Mouse (Mus musculus): Measurements from ENCODE around the gene Omd.

Omd gene
- long read RNA-seq, experiment 1, transcript Omd-201 (3 exons, 1,556 nt), result major isoform, 5 of 5 reads
- long read RNA-seq, experiment 1, partial matches to known transcripts, result 0 of 5 reads
- long read RNA-seq, experiment 1, other reads (novel, unspliced or antisense), result 0 of 5 reads
- long read RNA-seq, experiment 2, partial matches to known transcripts, result 1 of 3 reads
- long read RNA-seq, experiment 2, other reads (novel, unspliced or antisense), result 0 of 3 reads

DNA sequence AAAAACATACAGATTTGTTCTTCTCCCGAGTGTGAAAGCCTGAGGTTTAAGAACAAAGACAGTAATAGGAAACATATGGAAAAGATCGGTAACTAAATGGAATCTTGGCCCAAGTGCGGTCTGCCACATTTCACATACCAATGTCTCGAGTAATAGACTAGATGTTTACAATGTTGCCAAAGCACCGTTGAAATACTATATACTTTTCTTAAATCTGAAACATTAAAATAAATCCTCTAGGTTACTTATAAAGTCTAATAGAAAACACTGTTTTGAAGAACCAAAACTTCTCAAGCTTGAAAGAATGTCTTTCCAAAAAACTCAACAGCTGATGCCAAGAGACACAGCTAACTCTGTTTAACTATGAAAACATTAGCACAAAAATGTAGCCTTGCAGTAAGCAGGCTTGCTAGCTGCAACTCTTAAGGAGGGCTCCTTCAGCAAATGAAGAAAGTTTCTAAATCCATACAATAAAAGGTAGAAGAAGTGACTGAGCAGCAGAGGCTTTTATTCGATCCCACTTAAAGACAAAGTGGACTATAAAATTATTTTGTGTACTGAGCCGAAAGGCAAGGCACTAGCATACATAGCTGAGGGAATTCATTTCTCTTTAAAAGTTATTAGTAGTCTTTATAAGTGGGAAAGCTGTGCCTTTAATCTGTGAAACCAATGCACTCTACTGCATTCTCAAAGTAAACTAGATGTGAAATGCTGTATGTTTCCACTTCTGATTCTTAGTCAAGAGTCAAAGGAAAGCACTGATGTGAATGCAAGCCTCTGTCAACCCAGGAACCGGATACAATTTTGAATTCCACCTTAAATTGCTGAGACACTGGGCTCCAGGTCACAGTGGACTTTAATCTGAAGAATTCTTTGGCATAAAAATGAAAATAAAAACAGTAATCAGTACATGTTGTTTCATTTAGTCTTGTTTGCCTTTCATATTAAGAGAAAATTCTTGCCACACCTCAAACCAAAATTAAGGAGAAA is at the start of gene Omd:
Omd (plus strand) TSS at position 922 of the 990 bp plus-strand sequence.
- intact Hi-C loops (cut with DNase I), result no loop called here

DNA sequence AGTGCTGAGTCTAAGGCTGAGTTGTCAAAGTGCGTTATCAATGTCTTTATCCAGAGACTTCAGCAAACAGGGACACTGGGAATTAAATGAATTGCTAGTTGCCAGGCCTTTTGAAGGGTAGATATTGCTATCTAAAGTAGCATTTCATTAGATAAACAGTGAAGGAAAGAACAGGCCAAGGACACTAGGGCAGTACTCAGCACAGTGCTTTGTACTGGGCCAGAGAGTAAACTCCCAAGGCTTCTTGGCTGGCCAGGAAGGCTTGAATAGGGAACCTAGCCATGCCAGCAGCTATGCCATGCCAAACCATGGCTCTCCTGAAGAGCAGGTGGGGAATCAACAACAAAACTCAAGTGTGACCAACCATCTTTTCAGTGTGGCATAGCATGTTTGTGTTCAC is 45.3 kb upstream of the Omd start:
- intact Hi-C loops (cut with DNase I), result no loop called here

DNA sequence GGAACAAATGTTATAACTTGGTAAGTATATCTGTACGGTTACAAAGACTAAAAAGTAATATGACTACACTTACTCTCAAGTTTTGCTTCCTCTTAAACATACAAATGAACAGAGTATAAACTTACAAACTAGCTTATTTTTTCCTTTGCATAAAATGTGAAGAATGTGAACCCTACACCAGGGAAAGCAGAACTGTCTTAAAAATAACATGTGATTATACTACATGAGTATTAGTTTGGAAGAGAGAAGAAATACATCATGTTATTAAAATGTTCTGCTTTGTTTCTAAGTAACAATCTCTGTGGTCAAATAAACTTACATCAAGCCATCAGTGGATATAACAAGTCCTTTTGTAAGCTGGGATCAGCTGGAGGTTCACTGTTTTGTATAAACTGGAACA is 43.6 kb upstream of the Omd start:
- intact Hi-C loops (cut with DNase I), result no loop called here

- intact Hi-C loops (cut with DNase I), result no loop called here
Measured at GRCm38 (mm10) chr13:49544279-49544678, 38.0 kb upstream of the Omd start, which contains the start of gene Aspn. Gene Aspn (plus strand): TSS chr13:49544443.

DNA sequence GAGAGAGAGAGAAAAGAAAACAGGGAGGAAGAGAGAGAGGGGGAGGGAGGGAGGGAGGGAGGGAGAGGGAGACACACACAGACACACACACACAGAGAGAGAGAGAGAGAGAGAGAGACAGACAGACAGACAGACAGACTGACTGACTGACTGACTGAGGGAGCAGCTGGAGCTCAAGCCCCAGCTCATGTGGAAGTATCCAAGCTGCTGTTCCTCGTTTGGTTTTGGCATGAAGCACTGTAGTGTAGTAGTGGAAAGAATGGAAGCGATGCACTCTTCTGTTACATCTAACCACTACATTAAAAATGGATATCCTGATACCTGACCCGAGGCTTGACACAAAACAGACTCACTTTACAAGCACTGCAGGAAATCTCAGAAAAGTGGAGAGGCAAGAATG is 36.6 kb upstream of the Omd start:
- intact Hi-C loops (cut with DNase I), result no loop called here

DNA sequence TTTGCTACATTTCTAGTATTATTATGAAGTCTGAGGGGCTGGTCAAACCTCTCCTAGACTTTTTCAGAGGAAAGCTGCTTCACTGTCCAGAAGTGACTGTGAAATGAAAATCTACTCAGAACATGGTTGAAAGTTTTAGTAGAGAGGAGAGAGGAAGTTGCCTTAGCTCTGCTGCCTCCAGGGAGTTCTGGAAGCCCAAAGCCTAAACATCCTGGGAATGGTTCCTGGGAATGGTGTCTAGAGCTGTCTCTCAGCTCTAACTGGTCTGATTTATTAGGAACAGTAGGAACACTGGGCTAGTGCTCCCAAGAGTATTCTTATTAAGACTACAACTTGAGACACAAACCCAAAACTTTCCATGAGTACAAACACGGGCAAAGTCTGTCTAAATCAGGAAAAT is 35.7 kb upstream of the Omd start:
- intact Hi-C loops (cut with DNase I), result no loop called here

DNA sequence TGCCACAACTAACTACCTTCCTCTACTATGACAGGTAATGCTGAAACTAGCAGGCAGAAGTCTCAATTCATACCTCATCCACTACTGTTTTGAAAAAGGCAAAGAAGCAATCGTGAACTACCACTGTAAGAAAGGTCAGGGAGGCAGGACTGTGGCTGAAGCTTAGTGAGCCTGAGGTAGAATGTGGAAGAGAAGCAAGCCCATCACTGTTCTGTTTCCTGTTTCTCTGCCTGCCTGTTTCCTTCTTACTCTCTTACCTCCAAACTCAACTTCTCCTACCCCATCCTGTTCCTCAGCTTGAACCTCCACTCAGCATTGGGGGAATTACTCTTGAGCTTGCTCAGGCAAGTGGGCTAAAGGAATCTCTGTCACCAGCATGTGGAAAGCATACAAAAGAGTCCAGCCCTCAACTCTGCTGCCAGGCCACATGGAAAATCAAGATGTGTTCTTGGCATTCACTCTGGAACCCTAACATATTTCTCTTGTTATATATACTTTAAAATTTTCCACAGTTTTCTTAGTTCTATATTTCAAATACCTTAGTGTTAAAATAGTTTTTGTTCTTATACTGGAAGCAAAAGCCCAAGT is 34.6 kb upstream of the Omd start:
- intact Hi-C loops (cut with DNase I), result no loop called here

GRCm38 (mm10) chr13:49549616-49550015 is 32.6 kb upstream of the Omd start:
- intact Hi-C loops (cut with DNase I), result no loop called here

- intact Hi-C loops (cut with DNase I), result no loop called here
Measured at GRCm38 (mm10) chr13:49554519-49554918, 27.7 kb upstream of the Omd start.

- intact Hi-C loops (cut with DNase I), result no loop called here
Measured at GRCm38 (mm10) chr13:49556203-49556602, 26.1 kb upstream of the Omd start.

DNA sequence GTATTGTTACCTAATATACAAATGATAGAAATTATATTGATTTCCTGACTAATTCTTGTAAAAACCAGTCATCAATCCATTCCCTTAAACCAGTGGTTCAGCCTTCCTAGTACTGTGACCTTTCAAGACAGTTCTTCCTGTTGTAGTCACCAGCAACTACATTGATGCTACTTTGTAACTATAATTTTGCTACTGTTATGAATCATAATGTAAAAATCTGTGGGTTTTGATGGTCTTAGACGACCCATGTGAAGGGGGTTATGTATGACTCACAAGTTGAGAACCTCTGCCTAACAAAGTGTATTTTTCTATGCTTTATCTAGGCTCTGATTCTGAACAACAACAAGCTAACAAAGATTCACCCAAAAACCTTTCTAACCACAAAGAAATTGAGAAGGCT is 25.3 kb upstream of the Omd start:
- intact Hi-C loops (cut with DNase I), result no loop called here

DNA sequence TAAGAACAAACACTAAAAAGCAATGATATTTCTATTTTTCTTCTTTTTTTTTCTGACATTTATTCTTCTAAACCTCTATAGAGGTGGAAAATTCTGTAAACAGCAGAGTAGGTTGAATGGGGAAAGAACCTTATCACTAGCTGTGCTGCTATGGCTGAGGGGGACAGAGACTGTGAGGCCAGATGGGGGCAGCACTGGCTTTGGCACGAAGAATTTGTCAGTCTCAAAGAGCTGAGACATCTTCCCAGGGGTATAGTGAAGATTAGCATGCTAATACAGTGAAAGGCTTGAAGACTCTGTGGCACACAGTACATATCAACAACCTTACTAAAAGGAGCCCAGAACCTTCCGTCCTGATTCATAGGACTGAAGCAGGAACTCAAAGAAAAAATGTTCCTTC is 23.1 kb upstream of the Omd start:
- intact Hi-C loops (cut with DNase I), result no loop called here

GRCm38 (mm10) chr13:49560886-49561285 is 21.4 kb upstream of the Omd start:
- intact Hi-C loops (cut with DNase I), result loop anchor here (5.0 kb wide), 2 partner anchors 81 to 114 kb away; no protein-coding TSS in a partner anchor

GRCm38 (mm10) chr13:49564347-49564746 is 17.9 kb upstream of the Omd start:
- intact Hi-C loops (cut with DNase I), result loop anchor here (5.0 kb wide), 2 partner anchors 78 to 117 kb away; no protein-coding TSS in a partner anchor

- intact Hi-C loops (cut with DNase I), result no loop called here
Measured at GRCm38 (mm10) chr13:49570371-49570770, 11.9 kb upstream of the Omd start.

- intact Hi-C loops (cut with DNase I), result no loop called here
Measured at GRCm38 (mm10) chr13:49571418-49571817, 10.8 kb upstream of the Omd start.

GRCm38 (mm10) chr13:49583859-49584258 is 1.6 kb downstream of the Omd start:
- intact Hi-C loops (cut with DNase I), result no loop called here

- intact Hi-C loops (cut with DNase I), result no loop called here
Measured at GRCm38 (mm10) chr13:49584307-49585005, 2.2 kb downstream of the Omd start.

DNA sequence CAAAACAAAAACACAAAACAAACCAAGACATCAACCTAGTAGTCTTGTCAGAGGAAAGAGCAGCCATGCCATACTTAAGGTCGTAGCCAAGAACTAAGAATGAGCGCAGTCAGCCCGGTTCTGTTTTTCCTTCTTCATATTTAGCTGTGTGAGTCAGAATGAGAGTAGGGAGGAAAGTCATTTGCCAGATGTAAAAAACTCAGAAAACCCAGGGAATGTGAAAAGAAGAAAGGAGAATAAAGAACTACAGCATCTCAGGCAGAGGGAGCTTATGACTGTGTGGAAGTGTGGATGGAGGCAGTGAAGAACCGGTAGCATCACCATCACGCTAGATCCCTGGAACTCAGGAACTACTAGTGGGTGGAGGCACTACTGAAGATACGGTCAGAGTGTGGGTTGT is 3.8 kb downstream of the Omd start:
- intact Hi-C loops (cut with DNase I), result no loop called here

DNA sequence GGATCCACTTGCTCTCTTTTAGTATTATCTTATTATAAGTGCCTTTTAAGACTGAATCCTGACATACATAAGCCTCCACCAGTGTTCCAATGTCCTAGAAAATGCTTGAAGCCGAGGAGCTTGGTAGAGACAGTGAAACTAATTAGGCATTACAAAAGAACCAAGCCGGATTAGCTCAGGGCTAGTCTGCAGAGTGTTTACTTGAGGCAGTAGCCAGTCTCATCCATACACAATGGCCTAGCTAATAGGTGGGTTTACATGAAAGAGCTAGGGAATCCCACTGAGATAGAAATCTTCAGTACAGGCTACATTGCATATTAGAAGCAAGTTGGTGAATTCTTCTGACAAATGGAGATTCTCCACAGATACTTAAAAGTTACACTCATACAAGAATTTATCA is 20.3 kb downstream of the Omd start:
- intact Hi-C loops (cut with DNase I), result loop anchor here (5.0 kb wide), 1 partner anchor 35 kb away; no protein-coding TSS in a partner anchor

DNA sequence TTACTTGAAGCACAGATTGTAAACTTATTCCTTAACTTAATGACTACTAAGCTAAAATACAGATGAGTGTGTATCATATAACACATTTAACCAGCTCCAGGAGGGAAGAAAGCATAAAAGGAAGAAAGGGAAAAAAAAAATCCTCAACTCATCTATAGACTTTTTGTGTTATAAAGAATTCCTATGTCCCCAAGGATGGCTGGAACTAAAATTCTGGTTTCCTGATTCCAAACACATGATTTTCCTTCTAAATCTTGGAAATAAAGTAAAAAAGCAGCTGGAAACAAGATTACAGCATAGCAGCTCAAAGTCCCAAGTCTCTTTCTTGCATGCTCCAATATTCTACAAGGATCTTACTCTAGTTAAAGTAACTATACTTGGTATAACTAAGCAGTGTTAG is 21.3 kb downstream of the Omd start:
- intact Hi-C loops (cut with DNase I), result loop anchor here (5.0 kb wide), 1 partner anchor 36 kb away; no protein-coding TSS in a partner anchor
